Mouse (Mus musculus) cortical plate, adult 2 months (tissue): ENCODE measurements around the gene Fam129a.

ENCODE experiments used
- CTCF ChIP-seq: fragments of 200-500 bp; IDR thresholded peaks from 2 replicates; pipeline ENCODE4 v1.5.1; 2011; ENCODE audit warnings: mild to moderate bottlenecking, control low read depth, low read length; ENCODE audit not compliant: insufficient read depth; ENCODE audit errors: extremely low read depth
- POLR2A ChIP-seq: fragments of 200-500 bp; IDR thresholded peaks from 2 replicates; pipeline ENCODE4 v1.6.1; 2011; ENCODE audit warnings: mild to moderate bottlenecking, low read length, control low read depth; ENCODE audit not compliant: insufficient read depth; ENCODE audit errors: extremely low read depth

DNA sequence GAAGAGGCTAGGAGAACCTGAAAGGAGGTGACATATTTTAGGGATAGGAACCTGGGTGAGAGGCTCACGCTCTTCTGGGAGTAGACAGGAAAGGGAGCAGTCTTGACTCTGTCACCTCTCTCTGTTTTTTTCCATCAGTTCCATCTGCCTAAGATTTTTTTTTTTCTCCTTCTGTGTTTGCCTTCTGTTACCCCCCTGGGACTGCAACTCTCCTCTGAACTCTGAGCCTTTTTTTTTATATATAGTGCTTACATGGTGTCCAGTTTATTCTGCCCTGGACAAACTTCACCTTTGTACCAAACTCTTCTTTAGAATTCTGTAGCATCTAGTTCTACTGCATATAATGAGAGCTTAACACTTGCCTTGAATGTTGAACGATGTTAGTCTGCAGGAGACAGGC, 33.3 kb downstream of the Fam129a start:
- TF ChIP-seq CTCF (no peak), POLR2A (no peak)
